Mouse (Mus musculus) urinary bladder, postnatal 25 days (tissue): ENCODE data around the gene Gm1140.
"Not testable (repeated sequence)": the region's sequence is repeated elsewhere in the genome, so short reads cannot be mapped to it uniquely, and the experiment has no call there.

Experiments
- DNase-seq: peaks from one replicate; pipeline ENCODE4 v3.0.0; 2022; ENCODE audit warnings: low spot score

Gm1140 gene

DNA sequence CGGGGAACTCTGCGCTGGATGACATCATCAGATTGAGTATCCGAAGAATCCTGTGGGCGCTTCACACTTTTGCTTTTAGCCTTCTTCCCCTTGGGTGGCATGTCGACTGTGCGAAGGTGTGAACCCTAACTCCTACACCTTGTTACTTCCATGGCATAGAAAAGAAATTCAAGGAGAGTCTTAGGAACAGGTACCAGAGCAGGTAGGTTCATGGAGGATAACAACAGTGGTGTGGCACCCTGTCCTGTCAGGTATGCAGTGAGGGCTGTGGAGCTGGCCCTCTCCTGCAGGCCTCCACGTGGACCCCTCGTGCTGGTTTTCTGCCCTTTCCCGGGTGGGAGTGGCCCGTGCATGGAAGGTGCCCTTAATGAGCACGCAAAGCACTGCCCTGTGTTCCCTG, at the start of gene Gm1140:
Gene Gm1140 (minus strand): TSS at position 101 of the 400 bp plus-strand sequence.
- DNase-seq: not testable (repeated sequence)

DNA sequence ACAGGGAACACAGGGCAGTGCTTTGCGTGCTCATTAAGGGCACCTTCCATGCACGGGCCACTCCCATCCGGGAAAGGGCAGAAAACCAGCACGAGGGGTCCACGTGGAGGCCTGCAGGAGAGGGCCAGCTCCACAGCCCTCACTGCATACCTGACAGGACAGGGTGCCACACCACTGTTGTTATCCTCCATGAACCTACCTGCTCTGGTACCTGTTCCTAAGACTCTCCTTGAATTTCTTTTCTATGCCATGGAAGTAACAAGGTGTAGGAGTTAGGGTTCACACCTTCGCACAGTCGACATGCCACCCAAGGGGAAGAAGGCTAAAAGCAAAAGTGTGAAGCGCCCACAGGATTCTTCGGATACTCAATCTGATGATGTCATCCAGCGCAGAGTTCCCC, 2.0 kb upstream of the Gm1140 start, which contains the start of gene Gm14692:
Gene Gm14692 (plus strand): TSS at position 301 of the 400 bp plus-strand sequence.
- DNase-seq: not testable (repeated sequence)
